Mouse (Mus musculus): ENCODE results near the gene Srrm3. TPM values are rescaled to one million over a fixed set of nuclear protein-coding genes. Genes with fewer than 3 reads are reported as not detected.

The Srrm3 gene
- polyA plus RNA-seq, 1 experiment from 2014 or later, result 25.5 TPM

DNA sequence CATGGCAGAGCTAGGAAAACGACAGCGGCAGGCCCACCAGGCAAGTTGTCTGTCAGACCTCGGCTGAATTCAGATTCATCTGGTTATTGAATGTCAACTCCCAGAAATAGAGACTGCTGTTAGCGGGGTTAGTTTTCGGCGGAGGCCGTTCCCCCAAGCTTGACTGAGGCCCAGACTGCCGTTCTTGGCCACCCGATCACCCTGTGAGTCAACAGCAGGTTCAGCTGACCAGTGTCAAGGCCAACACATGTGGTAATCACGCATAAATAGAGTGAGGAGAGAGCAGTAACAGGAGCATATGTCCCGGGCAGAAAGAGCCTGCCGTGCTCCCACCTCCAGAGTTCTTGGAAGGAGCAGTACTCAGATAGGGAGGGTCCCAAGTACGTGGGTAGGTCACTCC is 100.6 kb downstream of the Srrm3 start:
- H3K4me2 ChIP-seq (ENCODE audit: low read depth), result no peak overlapping the region
- H3K4me1 ChIP-seq (ENCODE audit: control insufficient read depth, insufficient read depth, low read length), result no peaks in the 10 kb centered on the region
- H3K27ac ChIP-seq (ENCODE audit: low read depth, low read length), result no peak overlapping the region
- no peaks in the 10 kb centered on the region for H3K9me3 ChIP-seq (ENCODE audit: control insufficient read depth, low read length)
- H3K27me3 ChIP-seq (ENCODE audit: control insufficient read depth, insufficient read depth, low read length), result no peaks in the 10 kb centered on the region
- H3K9ac ChIP-seq (ENCODE audit: low read length), result no peak overlapping the region
- H3K4me3 ChIP-seq (ENCODE audit: low read depth, low read length), result no peak overlapping the region
- 88% methylated on average over 13 of the region's 13 CpGs for WGBS
- DNase-seq (ENCODE audit: low spot score), result no peak
- ATAC-seq (ENCODE audit: insufficient read depth, low FRiP score, low TSS enrichment), result no peak
- H3K36me3 ChIP-seq (ENCODE audit: control insufficient read depth, insufficient read depth, low read length), result peaks cover 17% of the 10 kb centered on the region

DNA sequence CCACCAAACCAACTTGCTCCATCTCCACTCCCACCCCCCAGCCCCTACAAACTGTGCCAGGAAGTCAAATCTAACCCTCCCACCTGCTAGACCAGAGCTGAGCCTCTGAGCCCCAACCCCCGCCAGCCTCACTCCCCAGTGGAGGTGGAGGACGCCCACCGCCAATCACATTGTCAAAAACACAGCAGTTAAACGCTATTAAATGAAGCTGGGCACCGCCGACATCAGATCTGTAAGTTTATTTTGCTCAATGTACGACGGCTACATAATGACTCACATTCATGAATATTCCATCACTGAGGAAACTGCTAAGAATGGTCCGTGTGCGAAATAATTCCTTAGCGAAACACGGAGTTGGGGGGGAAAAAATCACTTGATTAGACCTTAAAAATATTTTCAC is 101.5 kb downstream of the Srrm3 start:
- H3K27me3 ChIP-seq (ENCODE audit: control insufficient read depth, insufficient read depth, low read length), result no peaks in the 10 kb centered on the region
- no peaks in the 10 kb centered on the region for H3K4me1 ChIP-seq (ENCODE audit: control insufficient read depth, insufficient read depth, low read length)
- DNase-seq (ENCODE audit: low spot score), result no peak
- no peak overlapping the region for H3K4me3 ChIP-seq (ENCODE audit: low read depth, low read length)
- H3K36me3 ChIP-seq (ENCODE audit: control insufficient read depth, insufficient read depth, low read length), result peaks cover 17% of the 10 kb centered on the region
- 88% methylated on average over 12 of the region's 12 CpGs for WGBS
- no peak for ATAC-seq (ENCODE audit: insufficient read depth, low FRiP score, low TSS enrichment)
- H3K9ac ChIP-seq (ENCODE audit: low read length), result no peak overlapping the region
- no peaks in the 10 kb centered on the region for H3K9me3 ChIP-seq (ENCODE audit: control insufficient read depth, low read length)
- no peak overlapping the region for H3K4me2 ChIP-seq (ENCODE audit: low read depth)
- H3K27ac ChIP-seq (ENCODE audit: low read depth, low read length), result no peak overlapping the region

GRCm38 (mm10) chr5:135908989-135909388 is 102.3 kb downstream of the Srrm3 start:
- no peaks in the 10 kb centered on the region for H3K4me1 ChIP-seq (ENCODE audit: control insufficient read depth, insufficient read depth, low read length)
- H3K4me2 ChIP-seq (ENCODE audit: low read depth), result no peak overlapping the region
- 94% methylated on average over 16 of the region's 16 CpGs for WGBS
- peaks cover 17% of the 10 kb centered on the region for H3K36me3 ChIP-seq (ENCODE audit: control insufficient read depth, insufficient read depth, low read length)
- no peaks in the 10 kb centered on the region for H3K27me3 ChIP-seq (ENCODE audit: control insufficient read depth, insufficient read depth, low read length)
- DNase-seq (ENCODE audit: low spot score), result no peak
- no peak overlapping the region for H3K9ac ChIP-seq (ENCODE audit: low read length)
- ATAC-seq (ENCODE audit: insufficient read depth, low FRiP score, low TSS enrichment), result no peak
- no peak overlapping the region for H3K4me3 ChIP-seq (ENCODE audit: low read depth, low read length)
- no peaks in the 10 kb centered on the region for H3K9me3 ChIP-seq (ENCODE audit: control insufficient read depth, low read length)
- H3K27ac ChIP-seq (ENCODE audit: low read depth, low read length), result no peak overlapping the region

- Histone ChIP-seq H3K27ac (ENCODE audit: low read depth, low read length) (no peak overlapping the region), H3K36me3 (ENCODE audit: control insufficient read depth, insufficient read depth, low read length) (peaks cover 17% of the 10 kb centered on the region), H3K4me1 (ENCODE audit: control insufficient read depth, insufficient read depth, low read length) (no peaks in the 10 kb centered on the region), H3K27me3 (ENCODE audit: control insufficient read depth, insufficient read depth, low read length) (no peaks in the 10 kb centered on the region), H3K9me3 (ENCODE audit: control insufficient read depth, low read length) (no peaks in the 10 kb centered on the region), H3K9ac (ENCODE audit: low read length) (no peak overlapping the region), H3K4me3 (ENCODE audit: low read depth, low read length) (no peak overlapping the region), H3K4me2 (ENCODE audit: low read depth) (no peak overlapping the region)
- DNase-seq (ENCODE audit: low spot score), result no peak
- no peak for ATAC-seq (ENCODE audit: insufficient read depth, low FRiP score, low TSS enrichment)
- 93% methylated on average over 10 of the region's 10 CpGs for WGBS
Measured at GRCm38 (mm10) chr5:135909646-135910045, 103.0 kb downstream of the Srrm3 start.

GRCm38 (mm10) chr5:135910813-135911212 is 104.1 kb downstream of the Srrm3 start:
- ATAC-seq (ENCODE audit: insufficient read depth, low FRiP score, low TSS enrichment), result no peak
- DNase-seq (ENCODE audit: low spot score), result no peak
- Histone ChIP-seq H3K36me3 (ENCODE audit: control insufficient read depth, insufficient read depth, low read length) (peaks cover 17% of the 10 kb centered on the region), H3K4me3 (ENCODE audit: low read depth, low read length) (no peak overlapping the region), H3K4me2 (ENCODE audit: low read depth) (no peak overlapping the region), H3K27ac (ENCODE audit: low read depth, low read length) (no peak overlapping the region), H3K27me3 (ENCODE audit: control insufficient read depth, insufficient read depth, low read length) (no peaks in the 10 kb centered on the region), H3K4me1 (ENCODE audit: control insufficient read depth, insufficient read depth, low read length) (no peaks in the 10 kb centered on the region), H3K9me3 (ENCODE audit: control insufficient read depth, low read length) (no peaks in the 10 kb centered on the region), H3K9ac (ENCODE audit: low read length) (no peak overlapping the region)
- WGBS, result 95% methylated on average over 25 of the region's 25 CpGs

DNA sequence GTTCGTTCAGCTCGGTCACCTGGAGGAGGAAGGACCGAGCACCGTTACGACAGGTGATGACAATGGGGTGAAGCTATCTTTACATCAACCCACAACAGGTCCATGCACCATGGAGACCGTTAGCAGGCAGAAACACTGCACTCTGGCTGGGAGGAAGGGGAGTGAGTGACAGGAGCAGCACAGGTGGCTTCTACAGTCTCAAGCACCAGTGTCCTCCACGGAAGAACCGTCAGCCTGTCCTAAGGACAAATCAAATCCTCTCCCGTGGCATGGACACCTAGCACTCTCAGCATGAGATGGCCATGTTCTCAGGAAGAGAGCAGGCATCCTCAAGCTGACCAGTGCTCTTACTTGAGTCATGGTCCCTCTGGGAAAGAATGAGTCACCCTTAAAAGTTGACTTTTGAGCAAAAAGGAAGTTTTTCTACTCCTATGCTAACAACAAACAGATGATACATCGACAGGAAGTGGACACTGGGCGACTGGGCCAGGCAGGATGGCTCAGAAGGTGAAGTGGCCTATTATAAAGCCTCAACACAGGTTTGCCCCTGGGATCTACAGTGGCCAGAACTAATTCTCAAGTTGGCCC is 105.0 kb downstream of the Srrm3 start:
- H3K27ac ChIP-seq (ENCODE audit: low read depth, low read length), result no peak overlapping the region
- H3K4me1 ChIP-seq (ENCODE audit: control insufficient read depth, insufficient read depth, low read length), result no peaks in the 10 kb centered on the region
- H3K27me3 ChIP-seq (ENCODE audit: control insufficient read depth, insufficient read depth, low read length), result no peaks in the 10 kb centered on the region
- H3K9ac ChIP-seq (ENCODE audit: low read length), result no peak overlapping the region
- H3K36me3 ChIP-seq (ENCODE audit: control insufficient read depth, insufficient read depth, low read length), result peaks cover 17% of the 10 kb centered on the region
- H3K4me2 ChIP-seq (ENCODE audit: low read depth), result no peak overlapping the region
- H3K9me3 ChIP-seq (ENCODE audit: control insufficient read depth, low read length), result no peaks in the 10 kb centered on the region
- no peak for ATAC-seq (ENCODE audit: insufficient read depth, low FRiP score, low TSS enrichment)
- H3K4me3 ChIP-seq (ENCODE audit: low read depth, low read length), result no peak overlapping the region
- no peak for DNase-seq (ENCODE audit: low spot score)
- WGBS, result 92% methylated on average over 11 of the region's 11 CpGs

- no peak overlapping the region for H3K4me3 ChIP-seq (ENCODE audit: low read depth, low read length)
- H3K27ac ChIP-seq (ENCODE audit: low read depth, low read length), result no peak overlapping the region
- H3K9ac ChIP-seq (ENCODE audit: low read length), result no peak overlapping the region
- H3K36me3 ChIP-seq (ENCODE audit: control insufficient read depth, insufficient read depth, low read length), result peaks cover 16% of the 10 kb centered on the region
- no peak for DNase-seq (ENCODE audit: low spot score)
- H3K4me2 ChIP-seq (ENCODE audit: low read depth), result no peak overlapping the region
- H3K9me3 ChIP-seq (ENCODE audit: control insufficient read depth, low read length), result no peaks in the 10 kb centered on the region
- no peak for ATAC-seq (ENCODE audit: insufficient read depth, low FRiP score, low TSS enrichment)
- 91% methylated on average over 5 of the region's 5 CpGs for WGBS
- no peaks in the 10 kb centered on the region for H3K4me1 ChIP-seq (ENCODE audit: control insufficient read depth, insufficient read depth, low read length)
- no peaks in the 10 kb centered on the region for H3K27me3 ChIP-seq (ENCODE audit: control insufficient read depth, insufficient read depth, low read length)
Measured at GRCm38 (mm10) chr5:135913201-135913600, 106.5 kb downstream of the Srrm3 start.

DNA sequence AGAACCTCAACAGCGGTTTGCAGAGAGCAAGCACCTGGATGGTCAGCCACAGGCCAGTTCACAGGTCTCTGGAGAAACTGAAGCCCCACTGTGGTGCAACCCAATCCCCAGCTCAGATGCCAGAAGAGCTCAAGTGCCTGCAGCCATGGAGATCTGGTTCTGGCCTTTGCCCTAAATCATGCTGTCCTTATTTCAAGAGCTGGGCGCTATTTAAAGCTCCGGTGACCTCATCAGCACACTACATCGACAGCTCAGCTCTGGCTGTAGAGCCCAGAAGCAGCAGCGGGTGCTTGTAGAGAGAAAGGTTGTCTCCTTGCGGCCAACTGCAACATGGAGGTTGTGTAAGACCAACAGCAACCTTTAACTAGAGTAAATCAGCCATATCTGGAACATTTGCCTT is 107.5 kb downstream of the Srrm3 start:
- Histone ChIP-seq H3K27me3 (ENCODE audit: control insufficient read depth, insufficient read depth, low read length) (no peaks in the 10 kb centered on the region), H3K27ac (ENCODE audit: low read depth, low read length) (no peak overlapping the region), H3K9me3 (ENCODE audit: control insufficient read depth, low read length) (no peaks in the 10 kb centered on the region), H3K4me3 (ENCODE audit: low read depth, low read length) (no peak overlapping the region), H3K9ac (ENCODE audit: low read length) (no peak overlapping the region), H3K36me3 (ENCODE audit: control insufficient read depth, insufficient read depth, low read length) (peaks cover 20% of the 10 kb centered on the region), H3K4me1 (ENCODE audit: control insufficient read depth, insufficient read depth, low read length) (no peaks in the 10 kb centered on the region), H3K4me2 (ENCODE audit: low read depth) (no peak overlapping the region)
- 93% methylated on average over 6 of the region's 6 CpGs for WGBS
- ATAC-seq (ENCODE audit: insufficient read depth, low FRiP score, low TSS enrichment), result no peak
- no peak for DNase-seq (ENCODE audit: low spot score)

GRCm38 (mm10) chr5:135916051-135916565 is 109.4 kb downstream of the Srrm3 start:
- H3K36me3 ChIP-seq (ENCODE audit: control insufficient read depth, insufficient read depth, low read length), result peaks cover 17% of the 10 kb centered on the region
- WGBS, result 92% methylated on average over 6 of the region's 6 CpGs
- no peak overlapping the region for H3K27ac ChIP-seq (ENCODE audit: low read depth, low read length)
- H3K9me3 ChIP-seq (ENCODE audit: control insufficient read depth, low read length), result no peaks in the 10 kb centered on the region
- DNase-seq (ENCODE audit: low spot score), result no peak
- no peak overlapping the region for H3K4me2 ChIP-seq (ENCODE audit: low read depth)
- no peak overlapping the region for H3K9ac ChIP-seq (ENCODE audit: low read length)
- H3K27me3 ChIP-seq (ENCODE audit: control insufficient read depth, insufficient read depth, low read length), result no peaks in the 10 kb centered on the region
- ATAC-seq (ENCODE audit: insufficient read depth, low FRiP score, low TSS enrichment), result no peak
- no peak overlapping the region for H3K4me3 ChIP-seq (ENCODE audit: low read depth, low read length)
- no peaks in the 10 kb centered on the region for H3K4me1 ChIP-seq (ENCODE audit: control insufficient read depth, insufficient read depth, low read length)
